Mouse (Mus musculus) forebrain, embryonic 16.5 days (tissue): ENCODE results near the gene Dohh. TPM values are rescaled to one million over a fixed set of nuclear protein-coding genes. Genes with fewer than 3 reads are reported as not detected.
A peak's percentile ranks its signal among the peaks of the same experiment; 100 is the strongest.

Source experiments
- ATAC-seq: fragments of 200-750 bp; cut with Nextera tagmentation; 2 replicates; pipeline ENCODE4 v1.8.0; 2017; ENCODE audit warnings: mild to moderate bottlenecking, moderate library complexity
- H3K27ac ChIP-seq: fragments of 300-500 bp; sonication (generic); 2 replicates; pipeline ENCODE4 v1.5.1; 2014; ENCODE audit warnings: low read length, control low read depth
- H3K27me3 ChIP-seq: fragments of 300-500 bp; sonication (generic); replicated peaks from 2 replicates; pipeline ENCODE4 v1.6.1; 2014; ENCODE audit warnings: low read length; ENCODE audit not compliant: control insufficient read depth, insufficient read depth
- H3K36me3 ChIP-seq: fragments of 300-500 bp; sonication (generic); 2 replicates; pipeline ENCODE4 v1.6.1; 2014; ENCODE audit not compliant: control insufficient read depth, insufficient read depth
- H3K4me1 ChIP-seq: fragments of 300-500 bp; sonication (generic); replicated peaks from 2 replicates; pipeline ENCODE4 v1.6.1; 2014; ENCODE audit warnings: low read length; ENCODE audit not compliant: control insufficient read depth, insufficient read depth
- H3K4me2 ChIP-seq: fragments of 300-500 bp; sonication (generic); 2 replicates; pipeline ENCODE4 v1.6.1; 2014; ENCODE audit warnings: mild to moderate bottlenecking, low read length, control low read depth
- H3K4me3 ChIP-seq: fragments of 300-500 bp; sonication (generic); replicated peaks from 2 replicates; pipeline ENCODE4 v1.5.1; 2014; ENCODE audit warnings: mild to moderate bottlenecking, low read length, control low read depth
- H3K9ac ChIP-seq: fragments of 300-500 bp; sonication (generic); replicated peaks from 2 replicates; pipeline ENCODE4 v1.6.1; 2014; ENCODE audit warnings: low read depth, low read length, control low read depth
- H3K9me3 ChIP-seq: fragments of 300-500 bp; sonication (generic); 2 replicates; pipeline ENCODE4 v1.6.1; 2016; ENCODE audit warnings: low read length; ENCODE audit not compliant: control insufficient read depth
- WGBS: fragments of 180-500 bp; shearing (Covaris S2); extraction: QIAGEN DNeasy Blood & Tissue Kit; methylation state at CpG from one replicate; pipeline ENCODE4 v1.1.7; 2014; 5-methylcytosine and 5-hydroxymethylcytosine counted together
- polyA plus RNA-seq: library from polyadenylated mRNA; unstranded; fragments of >200 nt; fragmentation: Nextera tagmentation; extraction: Ambion mirVana; gene quantifications from 2 replicates; pipeline ENCODE4 v1.2.1, GENCODE M21; 2015

Gene Dohh
- polyA plus RNA-seq, 1 experiment from 2014 or later: 91.0 TPM

DNA sequence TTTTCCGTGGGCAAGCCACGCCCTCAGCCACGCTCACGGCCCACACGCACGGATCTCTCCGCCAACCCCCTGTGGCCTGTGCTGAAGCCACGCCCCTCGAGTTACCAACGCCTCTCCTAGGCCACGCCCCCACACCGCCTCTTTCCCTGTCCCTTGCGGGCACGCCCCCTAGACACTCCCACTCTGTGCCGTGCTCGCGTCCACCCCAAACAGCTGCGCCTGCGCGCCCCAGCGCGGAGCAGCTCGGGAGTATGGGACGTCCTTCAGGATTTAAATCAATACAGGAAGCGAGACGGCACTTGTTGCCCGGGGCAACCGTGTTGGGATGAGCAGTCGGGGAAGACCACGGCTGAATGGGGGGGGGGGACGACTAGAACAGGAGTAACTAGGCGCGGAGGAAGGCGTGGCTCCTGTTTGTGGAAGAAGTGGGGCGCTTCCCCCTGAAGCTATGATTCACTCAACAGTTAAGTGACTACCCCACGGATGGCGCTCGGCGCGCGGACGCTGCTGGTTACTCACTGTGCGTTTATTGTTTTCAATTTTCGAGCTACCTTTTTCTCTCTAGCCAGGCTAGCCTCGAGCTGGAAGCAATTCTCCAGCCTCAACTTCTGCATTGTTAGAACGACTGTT is 5.6 kb upstream of the Dohh start:
- H3K27me3 ChIP-seq: no peaks in the 10 kb centered on the region
- peak; percentile 97 for ATAC-seq
- peak overlapping the region; percentile 40 for H3K9ac ChIP-seq
- no peaks in the 10 kb centered on the region for H3K9me3 ChIP-seq
- peak overlapping the region; percentile 66 for H3K4me2 ChIP-seq
- H3K4me3 ChIP-seq: peak overlapping the region; percentile 78
- under 1% methylated on average over 46 of the region's 46 CpGs for WGBS
- H3K36me3 ChIP-seq: no peaks in the 10 kb centered on the region
- peak overlapping the region; percentile 69 for H3K27ac ChIP-seq
- H3K4me1 ChIP-seq: peaks cover 24% of the 10 kb centered on the region

DNA sequence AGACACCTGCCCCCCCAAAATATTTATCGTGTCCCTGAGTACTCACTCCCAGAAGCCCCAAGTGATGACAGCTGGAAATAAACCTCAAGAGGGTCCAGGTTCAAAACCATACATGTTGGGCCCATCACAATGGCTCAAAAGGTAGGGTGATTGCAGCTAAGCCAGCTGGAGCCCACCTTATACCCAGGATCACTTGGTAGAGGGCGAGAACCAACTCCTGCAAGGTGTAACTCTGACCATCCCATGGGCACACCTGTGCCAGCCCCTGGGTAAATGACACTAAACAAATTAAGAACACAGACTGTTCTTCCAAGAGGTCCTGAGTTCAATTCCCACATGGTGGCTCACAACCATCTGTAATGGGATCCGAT is 5.1 kb upstream of the Dohh start:
- no peaks in the 10 kb centered on the region for H3K9me3 ChIP-seq
- H3K27ac ChIP-seq: peak overlapping the region; percentile 69
- peak overlapping the region; percentile 78 for H3K4me3 ChIP-seq
- no peaks in the 10 kb centered on the region for H3K36me3 ChIP-seq
- H3K27me3 ChIP-seq: no peaks in the 10 kb centered on the region
- WGBS: 53% methylated on average over 3 of the region's 3 CpGs
- peak; percentile 4; the same call in 1 of the 2 replicates for ATAC-seq
- peak overlapping the region; percentile 66 for H3K4me2 ChIP-seq
- peak overlapping the region; percentile 40; the same call in 1 of the 2 replicates for H3K9ac ChIP-seq
- peaks cover 24% of the 10 kb centered on the region for H3K4me1 ChIP-seq

DNA sequence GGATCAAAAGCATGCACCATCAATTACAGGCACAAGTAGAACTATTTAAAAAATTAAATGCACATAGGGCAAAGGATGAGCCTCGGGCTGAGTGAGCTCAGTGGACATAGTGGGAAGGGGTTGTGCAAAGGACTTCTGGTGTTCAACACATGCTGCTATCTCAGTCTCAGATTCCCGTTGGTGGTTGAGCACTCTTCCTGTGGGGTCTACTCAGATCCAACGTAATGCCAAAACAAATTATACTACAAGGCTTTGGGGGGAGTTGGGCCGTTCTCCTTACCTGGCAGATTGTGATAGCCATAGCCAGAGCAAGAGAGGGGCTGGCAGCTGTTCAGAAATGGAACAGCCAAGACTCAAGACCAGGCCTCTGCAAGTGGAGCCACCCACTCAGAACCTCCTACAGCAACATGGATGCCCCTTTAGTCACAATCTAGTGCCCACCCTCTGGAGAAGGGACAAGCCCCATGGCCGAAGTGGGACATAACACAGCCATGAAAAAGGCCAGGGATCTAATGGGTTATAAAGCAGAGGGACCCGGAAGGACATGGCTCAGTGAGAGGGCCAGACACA is 4.3 kb upstream of the Dohh start:
- no peak overlapping the region for H3K9ac ChIP-seq
- H3K27me3 ChIP-seq: no peaks in the 10 kb centered on the region
- H3K9me3 ChIP-seq: no peaks in the 10 kb centered on the region
- peaks cover 25% of the 10 kb centered on the region for H3K4me1 ChIP-seq
- no peak overlapping the region for H3K4me3 ChIP-seq
- WGBS: 89% methylated on average over 6 of the region's 6 CpGs
- H3K27ac ChIP-seq: no peak overlapping the region
- H3K36me3 ChIP-seq: no peaks in the 10 kb centered on the region
- no peak overlapping the region for H3K4me2 ChIP-seq
- ATAC-seq: no peak

DNA sequence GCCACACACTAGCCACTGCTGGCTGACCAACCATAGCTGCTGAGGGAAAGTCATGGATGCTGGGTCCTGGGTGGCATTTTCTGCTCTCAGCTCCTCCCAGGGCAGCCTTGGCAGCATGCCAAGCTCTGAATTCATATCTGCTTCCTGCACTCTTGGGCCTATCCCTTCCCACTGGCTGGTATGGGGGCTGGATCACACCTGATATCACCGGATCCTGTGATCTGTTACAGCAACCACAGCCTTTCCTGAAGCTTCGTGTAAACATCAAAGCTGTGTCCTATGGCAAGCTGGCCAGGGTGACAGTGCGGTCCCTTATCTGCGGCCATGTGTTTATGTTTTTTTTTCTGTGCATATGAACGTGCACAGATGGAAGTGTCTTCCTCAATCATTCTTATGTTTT is 2.2 kb upstream of the Dohh start:
- H3K4me1 ChIP-seq: peaks cover 21% of the 10 kb centered on the region
- ATAC-seq: no peak

DNA sequence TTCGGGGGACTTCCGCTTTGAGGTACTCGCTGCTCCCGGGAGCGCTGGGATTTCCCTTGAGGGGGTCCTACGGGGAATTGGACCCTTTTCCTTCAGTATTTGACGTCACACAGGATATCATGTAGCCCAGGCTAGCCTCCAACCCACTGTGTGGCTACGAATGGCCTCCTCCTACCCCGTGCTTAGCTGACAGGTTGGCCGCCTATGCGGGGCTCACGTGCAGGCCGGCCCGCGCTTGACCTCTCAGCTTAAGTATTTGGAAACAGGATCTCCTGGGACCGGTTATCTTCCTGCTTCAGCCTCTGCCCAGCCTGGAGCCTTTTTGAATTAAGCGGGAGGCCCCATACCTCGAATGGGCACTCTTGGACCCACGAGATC is 366 bp downstream of the Dohh start:
- peak overlapping the region; percentile 92 for H3K4me3 ChIP-seq
- WGBS: under 1% methylated on average over 19 of the region's 19 CpGs
- peak; percentile 10 for ATAC-seq

More for the DNA sequence above, 2.2 kb upstream of the Dohh start:
- Histone ChIP-seq H3K27me3 (no peaks in the 10 kb centered on the region), H3K27ac (no peak overlapping the region), H3K9ac (no peak overlapping the region), H3K4me2 (no peak overlapping the region), H3K9me3 (no peaks in the 10 kb centered on the region), H3K4me3 (no peak overlapping the region), H3K36me3 (peaks cover 6% of the 10 kb centered on the region)
- 88% methylated on average over 5 of the region's 5 CpGs for WGBS

DNA sequence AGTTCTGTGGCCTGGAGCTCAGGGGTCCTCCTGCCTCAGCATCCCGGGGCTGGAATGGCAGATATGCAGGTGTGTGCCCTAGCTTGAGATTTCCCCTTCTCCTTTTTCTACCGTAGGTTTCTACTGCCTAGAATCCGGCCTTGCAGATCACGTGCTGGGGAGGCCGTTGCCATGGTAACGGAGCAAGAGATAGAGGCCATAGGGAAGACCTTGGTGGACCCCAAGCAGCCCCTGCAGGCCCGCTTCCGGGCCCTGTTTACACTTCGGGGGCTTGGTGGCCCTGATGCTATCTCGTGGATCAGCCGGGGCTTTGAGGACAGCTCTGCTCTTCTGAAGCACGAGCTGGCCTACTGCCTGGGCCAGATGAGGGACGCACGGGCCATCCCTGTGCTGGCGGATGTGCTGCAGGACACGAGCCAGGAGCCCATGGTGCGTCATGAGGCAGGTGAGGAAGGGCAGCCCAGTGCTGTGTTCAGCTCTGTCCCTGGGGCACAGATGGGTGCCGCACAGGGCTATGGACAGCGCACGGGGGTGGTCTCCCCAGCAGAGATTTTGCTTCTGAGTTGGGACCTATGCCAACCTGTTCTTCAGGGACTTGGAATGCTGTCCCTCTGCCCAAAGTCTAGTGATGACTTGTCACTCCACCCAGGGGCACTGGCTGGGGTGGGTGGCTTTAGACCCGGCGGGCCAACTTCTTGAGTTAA is 1.5 kb downstream of the Dohh start:
- Histone ChIP-seq H3K27ac (no peak overlapping the region), H3K4me2 (peak overlapping the region; percentile 88), H3K9ac (no peak overlapping the region), H3K4me1 (peaks cover 12% of the 10 kb centered on the region), H3K27me3 (no peaks in the 10 kb centered on the region), H3K9me3 (no peaks in the 10 kb centered on the region), H3K4me3 (no peak overlapping the region), H3K36me3 (peaks cover 17% of the 10 kb centered on the region)
- ATAC-seq: no peak
- WGBS: 89% methylated on average over 22 of the region's 22 CpGs

More for the DNA sequence above, 366 bp downstream of the Dohh start:
- peak overlapping the region; percentile 88 for H3K4me2 ChIP-seq
- H3K4me1 ChIP-seq: peaks cover 12% of the 10 kb centered on the region
- H3K9ac ChIP-seq: peak overlapping the region; percentile 74
- peak overlapping the region; percentile 87 for H3K27ac ChIP-seq
- H3K9me3 ChIP-seq: no peaks in the 10 kb centered on the region
- H3K36me3 ChIP-seq: peaks cover 17% of the 10 kb centered on the region
- H3K27me3 ChIP-seq: no peaks in the 10 kb centered on the region

DNA sequence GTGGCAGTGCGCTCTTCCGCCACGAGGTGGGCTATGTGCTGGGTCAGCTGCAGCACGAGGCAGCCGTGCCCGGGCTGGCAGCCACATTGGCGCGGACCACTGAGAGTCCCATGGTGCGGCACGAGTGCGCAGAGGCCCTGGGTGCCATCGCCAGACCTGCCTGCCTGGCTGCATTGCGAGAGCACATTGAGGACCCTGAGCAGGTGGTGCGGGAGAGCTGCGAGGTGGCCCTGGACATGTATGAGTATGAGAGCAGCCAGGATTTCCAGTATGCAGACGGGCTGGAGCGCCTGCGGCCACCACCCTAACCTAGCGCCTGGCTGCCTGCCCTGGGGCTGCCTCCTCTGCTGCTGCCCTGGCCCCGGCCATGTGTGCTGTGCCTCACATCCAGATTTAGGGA is 3.5 kb downstream of the Dohh start:
- H3K4me2 ChIP-seq: no peak overlapping the region
- peaks cover 12% of the 10 kb centered on the region for H3K4me1 ChIP-seq
- 95% methylated on average over 20 of the region's 20 CpGs for WGBS
- peaks cover 17% of the 10 kb centered on the region for H3K36me3 ChIP-seq
- no peak overlapping the region for H3K9ac ChIP-seq
- ATAC-seq: no peak
- H3K4me3 ChIP-seq: no peak overlapping the region
- no peak overlapping the region for H3K27ac ChIP-seq
- H3K27me3 ChIP-seq: no peaks in the 10 kb centered on the region
- no peaks in the 10 kb centered on the region for H3K9me3 ChIP-seq

DNA sequence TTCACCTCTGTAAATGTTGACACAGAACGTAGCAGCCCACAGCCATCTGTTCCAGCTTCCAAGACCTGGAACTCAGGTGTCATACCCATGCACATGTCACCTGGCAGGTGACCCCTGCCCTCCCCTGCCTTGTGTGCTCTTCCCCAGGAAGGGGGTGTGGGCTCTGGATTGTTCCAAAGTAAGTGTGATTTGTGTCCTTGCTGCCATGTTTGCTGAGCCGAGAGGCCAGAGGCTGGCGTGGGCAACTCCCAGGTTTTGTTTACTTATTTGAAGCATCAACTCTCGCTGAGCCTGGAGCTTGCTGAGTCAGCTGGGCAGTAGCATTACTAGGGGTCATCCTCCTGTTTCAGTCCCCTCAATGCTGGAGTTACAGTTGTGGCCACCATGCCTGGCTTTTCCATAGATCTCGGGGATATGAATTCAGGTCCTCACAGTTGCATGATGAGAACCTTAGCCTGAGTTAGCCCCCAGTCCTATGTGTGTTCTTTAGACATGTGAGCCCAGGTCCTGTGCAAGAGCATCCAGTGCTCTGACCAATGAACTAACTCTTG is 4.4 kb downstream of the Dohh start, which contains the start of gene Gm48552:
TSS of gene Gm48552 (plus strand) at position 501 of the 551 bp plus-strand sequence.
- no peak for ATAC-seq
- no peak within 1 kb of the TSS for H3K4me3 ChIP-seq
- H3K27ac ChIP-seq: no peak within 1 kb of the TSS
- no peak within 1 kb of the TSS for H3K9ac ChIP-seq
- H3K9me3 ChIP-seq: no peaks in the 10 kb centered on the region
- peaks cover 17% of the 10 kb centered on the region for H3K4me1 ChIP-seq
- peaks cover 17% of the 10 kb centered on the region for H3K36me3 ChIP-seq
- no peak within 1 kb of the TSS for H3K4me2 ChIP-seq
- no peaks in the 10 kb centered on the region for H3K27me3 ChIP-seq
- WGBS: 88% methylated on average over 5 of the region's 5 CpGs

DNA sequence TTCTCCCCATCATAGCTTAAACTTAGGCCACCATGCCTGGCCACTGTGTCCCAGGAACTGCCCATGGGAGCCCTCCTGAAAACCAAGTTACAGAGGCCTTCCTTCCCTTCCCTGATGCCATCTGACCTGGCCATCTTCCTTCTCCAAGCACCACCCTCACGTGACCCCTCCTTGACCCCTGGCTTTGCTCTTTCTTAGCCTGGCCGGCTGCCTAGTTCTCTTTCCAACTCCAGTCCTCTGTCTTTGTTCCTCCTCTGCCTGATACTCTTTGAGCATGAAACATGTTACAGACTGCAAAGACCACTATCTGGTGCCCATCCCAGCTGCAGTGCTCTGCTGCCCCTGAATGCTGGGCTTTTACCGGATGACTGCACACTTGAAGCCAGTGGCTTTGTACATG is 5.1 kb downstream of the Dohh start:
- WGBS: 52% methylated on average over 3 of the region's 3 CpGs
- Histone ChIP-seq H3K4me1 (peaks cover 20% of the 10 kb centered on the region), H3K4me2 (no peak overlapping the region), H3K27ac (no peak overlapping the region), H3K36me3 (peaks cover 17% of the 10 kb centered on the region), H3K9me3 (no peaks in the 10 kb centered on the region), H3K9ac (no peak overlapping the region), H3K27me3 (no peaks in the 10 kb centered on the region), H3K4me3 (no peak overlapping the region)
- no peak for ATAC-seq
